Mouse (Mus musculus): Measurements from ENCODE around the gene Cacna1g. TPM values are rescaled to one million over a fixed set of nuclear protein-coding genes. Genes with fewer than 3 reads are reported as not detected.

Cacna1g gene
- polyA plus RNA-seq, 1 experiment from 2014 or later: 21.0 TPM

GRCm38 (mm10) chr11:94414042-94414441 is 60.0 kb downstream of the Cacna1g start:
- DNase-seq (ENCODE audit: low spot score) (no peak), ATAC-seq (ENCODE audit: insufficient number of reproducible peaks, low FRiP score, low TSS enrichment, low read depth) (no peak)
- H3K9me3 ChIP-seq (ENCODE audit: control insufficient read depth, low read length): no peaks in the 10 kb centered on the region
- H3K9ac ChIP-seq (ENCODE audit: low read length): no peak overlapping the region
- no peaks in the 10 kb centered on the region; the same call in 1 of the 2 replicates for H3K27me3 ChIP-seq (ENCODE audit: control insufficient read depth, insufficient read depth, low read length)
- H3K4me2 ChIP-seq (ENCODE audit: low read depth, severe bottlenecking): no peak overlapping the region
- H3K27ac ChIP-seq (replicated peaks; ENCODE audit: low read depth, low read length): no peak overlapping the region
- 47% methylated on average over 4 of the region's 4 CpGs for WGBS
- peaks cover 17% of the 10 kb centered on the region; the same call in 1 of the 2 replicates for H3K36me3 ChIP-seq (ENCODE audit: control insufficient read depth, insufficient read depth, low read length)
- no peak overlapping the region for H3K4me3 ChIP-seq (ENCODE audit: low read depth, low read length)
- H3K4me1 ChIP-seq (ENCODE audit: control insufficient read depth, insufficient read depth, low read length): peaks cover 6% of the 10 kb centered on the region; the same call in 1 of the 2 replicates

- no peak for DNase-seq (ENCODE audit: low spot score)
- no peak for ATAC-seq (ENCODE audit: insufficient number of reproducible peaks, low FRiP score, low TSS enrichment, low read depth)
- H3K9me3 ChIP-seq (ENCODE audit: control insufficient read depth, low read length): no peaks in the 10 kb centered on the region
- 52% methylated on average over 8 of the region's 8 CpGs for WGBS
- no peak overlapping the region for H3K4me3 ChIP-seq (ENCODE audit: low read depth, low read length)
- no peaks in the 10 kb centered on the region; the same call in 1 of the 2 replicates for H3K27me3 ChIP-seq (ENCODE audit: control insufficient read depth, insufficient read depth, low read length)
- peaks cover 6% of the 10 kb centered on the region; the same call in 1 of the 2 replicates for H3K4me1 ChIP-seq (ENCODE audit: control insufficient read depth, insufficient read depth, low read length)
- H3K36me3 ChIP-seq (ENCODE audit: control insufficient read depth, insufficient read depth, low read length): peaks cover 15% of the 10 kb centered on the region; the same call in 1 of the 2 replicates
- no peak overlapping the region for H3K4me2 ChIP-seq (ENCODE audit: low read depth, severe bottlenecking)
- no peak overlapping the region for H3K9ac ChIP-seq (ENCODE audit: low read length)
- no peak overlapping the region for H3K27ac ChIP-seq (replicated peaks; ENCODE audit: low read depth, low read length)
These were observed 60.5 kb downstream of the Cacna1g start for GRCm38 (mm10) chr11:94413516-94413915.

GRCm38 (mm10) chr11:94412998-94413469 is 61.0 kb downstream of the Cacna1g start:
- WGBS: 43% methylated on average over 10 of the region's 10 CpGs
- Histone ChIP-seq H3K4me1 (ENCODE audit: control insufficient read depth, insufficient read depth, low read length) (peaks cover 7% of the 10 kb centered on the region; the same call in 1 of the 2 replicates), H3K4me3 (ENCODE audit: low read depth, low read length) (no peak overlapping the region), H3K27ac (replicated peaks; ENCODE audit: low read depth, low read length) (no peak overlapping the region), H3K9me3 (ENCODE audit: control insufficient read depth, low read length) (no peaks in the 10 kb centered on the region), H3K27me3 (ENCODE audit: control insufficient read depth, insufficient read depth, low read length) (no peaks in the 10 kb centered on the region; the same call in 1 of the 2 replicates), H3K4me2 (ENCODE audit: low read depth, severe bottlenecking) (no peak overlapping the region), H3K36me3 (ENCODE audit: control insufficient read depth, insufficient read depth, low read length) (peaks cover 15% of the 10 kb centered on the region; the same call in 1 of the 2 replicates), H3K9ac (ENCODE audit: low read length) (no peak overlapping the region)
- no peak for ATAC-seq (ENCODE audit: insufficient number of reproducible peaks, low FRiP score, low TSS enrichment, low read depth)
- no peak for DNase-seq (ENCODE audit: low spot score)

GRCm38 (mm10) chr11:94412562-94412961 is 61.4 kb downstream of the Cacna1g start:
- H3K27me3 ChIP-seq (ENCODE audit: control insufficient read depth, insufficient read depth, low read length): no peaks in the 10 kb centered on the region; the same call in 1 of the 2 replicates
- WGBS: 60% methylated on average over 2 of the region's 2 CpGs

GRCm38 (mm10) chr11:94407803-94408321 is 66.1 kb downstream of the Cacna1g start:
- WGBS: 45% methylated on average over 11 of the region's 11 CpGs
- ATAC-seq (ENCODE audit: insufficient number of reproducible peaks, low FRiP score, low TSS enrichment, low read depth): no peak
- Histone ChIP-seq H3K9me3 (ENCODE audit: control insufficient read depth, low read length) (no peaks in the 10 kb centered on the region), H3K4me2 (ENCODE audit: low read depth, severe bottlenecking) (no peak overlapping the region), H3K4me3 (ENCODE audit: low read depth, low read length) (no peak overlapping the region), H3K27me3 (ENCODE audit: control insufficient read depth, insufficient read depth, low read length) (no peaks in the 10 kb centered on the region), H3K9ac (ENCODE audit: low read length) (no peak overlapping the region), H3K27ac (replicated peaks; ENCODE audit: low read depth, low read length) (no peak overlapping the region), H3K4me1 (ENCODE audit: control insufficient read depth, insufficient read depth, low read length) (peaks cover 14% of the 10 kb centered on the region), H3K36me3 (ENCODE audit: control insufficient read depth, insufficient read depth, low read length) (peaks cover 6% of the 10 kb centered on the region; the same call in 1 of the 2 replicates)
- peak; percentile 58 for DNase-seq (ENCODE audit: low spot score)

More at GRCm38 (mm10) chr11:94412562-94412961, 61.4 kb downstream of the Cacna1g start:
- ATAC-seq (ENCODE audit: insufficient number of reproducible peaks, low FRiP score, low TSS enrichment, low read depth) (no peak), DNase-seq (ENCODE audit: low spot score) (no peak)
- peaks cover 15% of the 10 kb centered on the region; the same call in 1 of the 2 replicates for H3K36me3 ChIP-seq (ENCODE audit: control insufficient read depth, insufficient read depth, low read length)
- H3K27ac ChIP-seq (replicated peaks; ENCODE audit: low read depth, low read length): no peak overlapping the region
- H3K9me3 ChIP-seq (ENCODE audit: control insufficient read depth, low read length): no peaks in the 10 kb centered on the region
- peaks cover 11% of the 10 kb centered on the region for H3K4me1 ChIP-seq (ENCODE audit: control insufficient read depth, insufficient read depth, low read length)
- H3K4me2 ChIP-seq (ENCODE audit: low read depth, severe bottlenecking): no peak overlapping the region
- H3K9ac ChIP-seq (ENCODE audit: low read length): no peak overlapping the region
- no peak overlapping the region for H3K4me3 ChIP-seq (ENCODE audit: low read depth, low read length)

- H3K36me3 ChIP-seq (ENCODE audit: control insufficient read depth, insufficient read depth, low read length): no peaks in the 10 kb centered on the region
- no peak overlapping the region for H3K4me2 ChIP-seq (ENCODE audit: low read depth, severe bottlenecking)
- WGBS: 49% methylated on average over 6 of the region's 6 CpGs
- no peak overlapping the region for H3K4me3 ChIP-seq (ENCODE audit: low read depth, low read length)
- no peak overlapping the region for H3K9ac ChIP-seq (ENCODE audit: low read length)
- ATAC-seq (ENCODE audit: insufficient number of reproducible peaks, low FRiP score, low TSS enrichment, low read depth) (no peak), DNase-seq (ENCODE audit: low spot score) (no peak)
- H3K4me1 ChIP-seq (ENCODE audit: control insufficient read depth, insufficient read depth, low read length): peaks cover 14% of the 10 kb centered on the region
- H3K27me3 ChIP-seq (ENCODE audit: control insufficient read depth, insufficient read depth, low read length): no peaks in the 10 kb centered on the region
- no peaks in the 10 kb centered on the region for H3K9me3 ChIP-seq (ENCODE audit: control insufficient read depth, low read length)
- H3K27ac ChIP-seq (replicated peaks; ENCODE audit: low read depth, low read length): no peak overlapping the region
These were observed 68.7 kb downstream of the Cacna1g start for GRCm38 (mm10) chr11:94405348-94405747.

GRCm38 (mm10) chr11:94404641-94405260 is 69.2 kb downstream of the Cacna1g start:
- Histone ChIP-seq H3K9ac (ENCODE audit: low read length) (no peak overlapping the region), H3K27ac (replicated peaks; ENCODE audit: low read depth, low read length) (no peak overlapping the region), H3K4me3 (ENCODE audit: low read depth, low read length) (no peak overlapping the region), H3K4me2 (ENCODE audit: low read depth, severe bottlenecking) (no peak overlapping the region), H3K36me3 (ENCODE audit: control insufficient read depth, insufficient read depth, low read length) (no peaks in the 10 kb centered on the region), H3K27me3 (ENCODE audit: control insufficient read depth, insufficient read depth, low read length) (no peaks in the 10 kb centered on the region), H3K9me3 (ENCODE audit: control insufficient read depth, low read length) (no peaks in the 10 kb centered on the region), H3K4me1 (ENCODE audit: control insufficient read depth, insufficient read depth, low read length) (peaks cover 14% of the 10 kb centered on the region)
- peak; percentile 37; the same call in 1 of the 2 replicates for ATAC-seq (ENCODE audit: insufficient number of reproducible peaks, low FRiP score, low TSS enrichment, low read depth)
- peak; percentile 90 for DNase-seq (ENCODE audit: low spot score)
- WGBS: 23% methylated on average over 11 of the region's 11 CpGs

- Histone ChIP-seq H3K27me3 (ENCODE audit: control insufficient read depth, insufficient read depth, low read length) (no peaks in the 10 kb centered on the region), H3K4me3 (ENCODE audit: low read depth, low read length) (no peak overlapping the region), H3K4me1 (ENCODE audit: control insufficient read depth, insufficient read depth, low read length) (peaks cover 14% of the 10 kb centered on the region), H3K4me2 (ENCODE audit: low read depth, severe bottlenecking) (no peak overlapping the region), H3K9ac (ENCODE audit: low read length) (no peak overlapping the region), H3K36me3 (ENCODE audit: control insufficient read depth, insufficient read depth, low read length) (no peaks in the 10 kb centered on the region), H3K27ac (replicated peaks; ENCODE audit: low read depth, low read length) (no peak overlapping the region), H3K9me3 (ENCODE audit: control insufficient read depth, low read length) (no peaks in the 10 kb centered on the region)
- WGBS: 47% methylated on average over 5 of the region's 5 CpGs
- DNase-seq (ENCODE audit: low spot score): no peak
- no peak for ATAC-seq (ENCODE audit: insufficient number of reproducible peaks, low FRiP score, low TSS enrichment, low read depth)
These were observed 69.8 kb downstream of the Cacna1g start for GRCm38 (mm10) chr11:94404178-94404577.
